Mouse (Mus musculus) MEL (cell line): ENCODE data around the gene Rbpj. TPM values are rescaled to one million over a fixed set of nuclear protein-coding genes. Genes with fewer than 3 reads are reported as not detected.

ENCODE experiments used
- DNase-seq: peaks from one replicate; pipeline ENCODE4 v3.0.0; 2011; ENCODE audit warnings: low read depth, low spot score
- H3K27ac ChIP-seq: 2 replicates; pipeline ENCODE4 v1.5.1; 2012; ENCODE audit warnings: low read depth, mild to moderate bottlenecking, control low read depth, low read length, moderate library complexity; ENCODE audit not compliant: control insufficient read depth
- H3K27me3 ChIP-seq, 2 experiments: fragments of 150-350 bp in 1 of 2; sonication (generic) in 1 of 2; 2 replicates each; pipeline ENCODE4 v1.6.1; 2012; ENCODE audit warnings: low read length in 2 of 2, mild to moderate bottlenecking in 2 of 2, improper control_type of control experiment in 1 of 2, moderate library complexity in 1 of 2; ENCODE audit not compliant: insufficient read depth in 2 of 2, control insufficient read depth in 1 of 2
- H3K36me3 ChIP-seq, 2 experiments: 2 replicates each; pipeline ENCODE4 v1.6.1; 2012 to 2014; ENCODE audit warnings: low read length in 2 of 2, improper control_type of control experiment in 1 of 2, inconsistent platforms in 1 of 2, mild to moderate bottlenecking in 1 of 2; ENCODE audit not compliant: insufficient read depth in 2 of 2, control insufficient read depth in 1 of 2
- H3K4me1 ChIP-seq, 2 experiments: fragments of 150-350 bp in 1 of 2; sonication (generic) in 1 of 2; 2 replicates each; pipeline ENCODE4 v1.6.1; 2012; ENCODE audit warnings: low read length in 2 of 2, improper control_type of control experiment in 1 of 2, mild to moderate bottlenecking in 1 of 2; ENCODE audit not compliant: insufficient read depth in 2 of 2, control insufficient read depth in 1 of 2
- H3K4me3 ChIP-seq, 2 experiments: fragments of 150-350 bp in 1 of 2; sonication (generic) in 1 of 2; 2 replicates each; pipeline ENCODE4 v1.5.1; 2012; ENCODE audit warnings: low read depth in 2 of 2, low read length in 2 of 2, mild to moderate bottlenecking in 2 of 2, moderate library complexity in 2 of 2, control low read depth in 1 of 2, improper control_type of control experiment in 1 of 2; ENCODE audit not compliant: control insufficient read depth in 1 of 2, insufficient read depth in 1 of 2
- H3K79me2 ChIP-seq: 2 replicates; pipeline ENCODE4 v1.6.1; 2012; ENCODE audit warnings: mild to moderate bottlenecking, low read length, moderate library complexity; ENCODE audit not compliant: control insufficient read depth, poor library complexity, insufficient read depth
- H3K9ac ChIP-seq: 2 replicates; pipeline ENCODE4 v1.6.1; 2012; ENCODE audit warnings: low read depth, mild to moderate bottlenecking, control low read depth, low read length, moderate library complexity; ENCODE audit not compliant: control insufficient read depth, poor library complexity, severe bottlenecking
- H3K9me3 ChIP-seq: fragments of 150-350 bp; sonication (generic); replicated peaks from 2 replicates; pipeline ENCODE4 v1.6.1; 2012; ENCODE audit warnings: mild to moderate bottlenecking, low read length, improper control_type of control experiment, moderate library complexity; ENCODE audit not compliant: insufficient read depth
- E2F4 ChIP-seq: IDR thresholded peaks from 2 replicates; pipeline ENCODE4 v1.6.1; 2011; ENCODE audit warnings: low read depth, low read length, improper control_type of control experiment, borderline replicate concordance
- ELF1 ChIP-seq: IDR thresholded peaks from 2 replicates; pipeline ENCODE4 v1.6.1; 2014; ENCODE audit warnings: low read depth, mild to moderate bottlenecking, inconsistent platforms, low read length, improper control_type of control experiment, moderate library complexity
- ETS1 ChIP-seq: IDR thresholded peaks from 2 replicates; pipeline ENCODE4 v1.6.1; 2012; ENCODE audit warnings: low read depth, mild to moderate bottlenecking, inconsistent platforms, low read length, improper control_type of control experiment, moderate library complexity
- GABPA ChIP-seq: IDR thresholded peaks from 2 replicates; pipeline ENCODE4 v1.6.1; 2012; ENCODE audit warnings: low read depth, mild to moderate bottlenecking, inconsistent platforms, low read length, improper control_type of control experiment, moderate library complexity
- GATA1 ChIP-seq: IDR thresholded peaks from 2 replicates; pipeline ENCODE4 v1.6.1; 2011; ENCODE audit warnings: low read depth, low read length, improper control_type of control experiment
- HCFC1 ChIP-seq: IDR thresholded peaks from 2 replicates; pipeline ENCODE4 v1.6.1; 2012; ENCODE audit warnings: low read depth, mild to moderate bottlenecking, inconsistent platforms, low read length, improper control_type of control experiment, moderate library complexity
- MAX ChIP-seq: IDR thresholded peaks from 2 replicates; pipeline ENCODE4 v1.6.1; 2011; ENCODE audit warnings: low read length, improper control_type of control experiment
- MEF2A ChIP-seq: IDR thresholded peaks from 2 replicates; pipeline ENCODE4 v1.6.1; 2014; ENCODE audit warnings: low read depth, mild to moderate bottlenecking, inconsistent platforms, low read length, improper control_type of control experiment; ENCODE audit not compliant: poor library complexity, insufficient replicate concordance, severe bottlenecking; ENCODE audit errors: extremely low read depth
- MXI1 ChIP-seq: IDR thresholded peaks from 2 replicates; pipeline ENCODE4 v1.6.1; 2011; ENCODE audit warnings: mild to moderate bottlenecking, low read depth, low read length, improper control_type of control experiment
- MYB ChIP-seq: IDR thresholded peaks from 2 replicates; pipeline ENCODE4 v1.6.1; 2011; ENCODE audit warnings: mild to moderate bottlenecking, low read depth, low read length, improper control_type of control experiment
- NELFE ChIP-seq: IDR thresholded peaks from 2 replicates; pipeline ENCODE4 v1.6.1; 2011; ENCODE audit warnings: low read depth, low read length, improper control_type of control experiment
- POLR2A ChIP-seq, 2 experiments: IDR thresholded peaks; 2 replicates each; pipeline ENCODE4 v1.6.1; 2011 to 2012; ENCODE audit warnings: low read length in 2 of 2, mild to moderate bottlenecking in 2 of 2, control low read depth in 1 of 2, improper control_type of control experiment in 1 of 2, low read depth in 1 of 2, moderate library complexity in 1 of 2; ENCODE audit not compliant: control insufficient read depth in 1 of 2, insufficient read depth in 1 of 2, poor library complexity in 1 of 2
- POLR2AphosphoS2 ChIP-seq: IDR thresholded peaks from 2 replicates; pipeline ENCODE4 v1.6.1; 2011; ENCODE audit warnings: low read length, improper control_type of control experiment
- RAD21 ChIP-seq: IDR thresholded peaks from 2 replicates; pipeline ENCODE4 v1.6.1; 2011; ENCODE audit warnings: mild to moderate bottlenecking, low read depth, low read length, improper control_type of control experiment
- SMC3 ChIP-seq: IDR thresholded peaks from 2 replicates; pipeline ENCODE4 v1.6.1; 2011; ENCODE audit warnings: low read depth, low read length, improper control_type of control experiment
- TAL1 ChIP-seq: IDR thresholded peaks from 2 replicates; pipeline ENCODE4 v1.6.1; 2012; ENCODE audit warnings: mild to moderate bottlenecking, inconsistent platforms, low read length, moderate library complexity, mixed read lengths
- TCF12 ChIP-seq: IDR thresholded peaks from 2 replicates; pipeline ENCODE4 v1.6.1; 2014; ENCODE audit warnings: low read depth, mild to moderate bottlenecking, inconsistent platforms, low read length, improper control_type of control experiment, moderate library complexity
- UBTF ChIP-seq: IDR thresholded peaks from 2 replicates; pipeline ENCODE4 v1.6.1; 2012; ENCODE audit warnings: low read depth, mild to moderate bottlenecking, inconsistent platforms, low read length, improper control_type of control experiment, moderate library complexity, borderline replicate concordance; ENCODE audit not compliant: insufficient read depth
- USF2 ChIP-seq, 2 experiments: IDR thresholded peaks; 2 replicates each; pipeline ENCODE4 v1.6.1; 2011 to 2012; ENCODE audit warnings: improper control_type of control experiment in 2 of 2, low read length in 2 of 2, borderline replicate concordance in 1 of 2, inconsistent platforms in 1 of 2, low read depth in 1 of 2, mild to moderate bottlenecking in 1 of 2; ENCODE audit not compliant: insufficient read depth in 1 of 2
- ZC3H11A ChIP-seq: IDR thresholded peaks from 2 replicates; pipeline ENCODE4 v1.6.1; 2012; ENCODE audit warnings: low read depth, mild to moderate bottlenecking, inconsistent platforms, low read length, improper control_type of control experiment
- ZKSCAN1 ChIP-seq: IDR thresholded peaks from 2 replicates; pipeline ENCODE4 v1.6.1; 2012; ENCODE audit warnings: low read depth, mild to moderate bottlenecking, inconsistent platforms, low read length, improper control_type of control experiment, moderate library complexity
- ZNF384 ChIP-seq: IDR thresholded peaks from 2 replicates; pipeline ENCODE4 v1.6.1; 2012; ENCODE audit warnings: low read depth, mild to moderate bottlenecking, inconsistent platforms, low read length, improper control_type of control experiment
- polyA plus RNA-seq, 2 experiments: library from polyadenylated mRNA; stranded (reverse) in 1 of 2; unstranded in 1 of 2; fragments of >175 nt in 1 of 2; fragments of >200 nt in 1 of 2; gene quantifications; 2 replicates each; pipeline versions ENCODE4 v1.2.1 to v1.2.4; 2012; ENCODE audit warnings: low replicate concordance in 2 of 2, low read depth in 1 of 2; ENCODE audit not compliant: insufficient read length in 2 of 2, insufficient read depth in 1 of 2, missing spikeins in 1 of 2
- total RNA-seq: library from RNA; depleted of rRNA; stranded (reverse); fragments of 300-350 nt; gene quantifications from 2 replicates; pipeline ENCODE4 v1.2.3, GENCODE M21; 2012

Rbpj gene
- total and polyA plus RNA-seq, 3 experiments, result 6.0 to 34.5 (median 19.1) TPM

GRCm38 (mm10) chr5:53436905-53437632 lies 28.9 kb upstream of the Rbpj start:
- no peak for DNase-seq
- TF ChIP-seq SMC3 (no peak), MEF2A (no peak), HCFC1 (no peak), ELF1 (no peak), MYB (no peak), UBTF (no peak), TAL1 (no peak)
- no peaks in the 10 kb centered on the region for H3K4me1 ChIP-seq
- H3K9ac ChIP-seq, result no peak overlapping the region
- no peak overlapping the region for H3K4me3 ChIP-seq
- H3K27me3 ChIP-seq, result no peaks in the 10 kb centered on the region
- no peaks in the 10 kb centered on the region for H3K79me2 ChIP-seq
- H3K27ac ChIP-seq, result no peak overlapping the region
- no peaks in the 10 kb centered on the region for H3K9me3 ChIP-seq
- no peaks in the 10 kb centered on the region for H3K36me3 ChIP-seq

GRCm38 (mm10) chr5:53437767-53438166 lies 28.2 kb upstream of the Rbpj start:
- H3K36me3 ChIP-seq, result no peaks in the 10 kb centered on the region
- TF ChIP-seq GATA1 (no peak), ZNF384 (no peak), MXI1 (no peak)
- no peak overlapping the region for H3K4me3 ChIP-seq
- no peak overlapping the region for H3K9ac ChIP-seq
- no peaks in the 10 kb centered on the region for H3K79me2 ChIP-seq
- no peaks in the 10 kb centered on the region for H3K4me1 ChIP-seq
- H3K27me3 ChIP-seq, result no peaks in the 10 kb centered on the region
- H3K9me3 ChIP-seq, result no peaks in the 10 kb centered on the region
- H3K27ac ChIP-seq, result no peak overlapping the region
- no peak for DNase-seq

- no peak for DNase-seq
- Histone ChIP-seq H3K79me2 (no peaks in the 10 kb centered on the region), H3K4me3 (no peak overlapping the region), H3K27ac (no peak overlapping the region), H3K4me1 (no peaks in the 10 kb centered on the region), H3K9me3 (no peaks in the 10 kb centered on the region), H3K27me3 (no peaks in the 10 kb centered on the region), H3K9ac (no peak overlapping the region), H3K36me3 (no peaks in the 10 kb centered on the region)
- TF ChIP-seq E2F4 (no peak), UBTF (no peak), MAX (no peak), ZC3H11A (no peak), TAL1 (no peak), ETS1 (no peak), NELFE (no peak), ZKSCAN1 (no peak), USF2 (IDR thresholded peaks at IDR 0.05; ENCODE audit: borderline replicate concordance in 1 of 2, insufficient read depth in 1 of 2, low read depth in 1 of 2, low read length in 2 of 2) (no peak), RAD21 (no peak), GATA1 (no peak), POLR2AphosphoS2 (no peak), GABPA (no peak), HCFC1 (no peak), POLR2A (IDR thresholded peaks at IDR 0.05; ENCODE audit: control insufficient read depth in 1 of 2, insufficient read depth in 1 of 2, low read depth in 1 of 2, low read length in 2 of 2, poor library complexity in 1 of 2) (no peak), TCF12 (no peak), SMC3 (no peak)
Measured at GRCm38 (mm10) chr5:53438268-53438667, 27.7 kb upstream of the Rbpj start.
